Mouse (Mus musculus) left cerebral cortex, postnatal 14 days (tissue): ENCODE measurements around the gene Tec. TPM values are rescaled to one million over a fixed set of nuclear protein-coding genes. Genes with fewer than 3 reads are reported as not detected.

Experiments used
- DNase-seq, 2 experiments: peaks; one replicate each; pipeline ENCODE4 v3.0.0; 2021 to 2022; ENCODE audit warnings: low spot score in 2 of 2, mixed read lengths in 1 of 2
- intact Hi-C: fragments of 180-260 bp; cut with DNase I; formaldehyde crosslinking; loops from one replicate; pipeline ENCODE4 v1.15.1; 2025
- total RNA-seq, 2 experiments: library from RNA; stranded (reverse); gene quantifications; 2 replicates each; pipeline ENCODE4 v1.2.3; 2021

The Tec gene
- total RNA-seq, 2 experiments from 2014 or later = 5.6 to 7.3 TPM

GRCm38 (mm10) chr5:72809480-72809879, 58.8 kb downstream of the Tec start:
- intact Hi-C loops = no loop called here
- no peak for DNase-seq

DNA sequence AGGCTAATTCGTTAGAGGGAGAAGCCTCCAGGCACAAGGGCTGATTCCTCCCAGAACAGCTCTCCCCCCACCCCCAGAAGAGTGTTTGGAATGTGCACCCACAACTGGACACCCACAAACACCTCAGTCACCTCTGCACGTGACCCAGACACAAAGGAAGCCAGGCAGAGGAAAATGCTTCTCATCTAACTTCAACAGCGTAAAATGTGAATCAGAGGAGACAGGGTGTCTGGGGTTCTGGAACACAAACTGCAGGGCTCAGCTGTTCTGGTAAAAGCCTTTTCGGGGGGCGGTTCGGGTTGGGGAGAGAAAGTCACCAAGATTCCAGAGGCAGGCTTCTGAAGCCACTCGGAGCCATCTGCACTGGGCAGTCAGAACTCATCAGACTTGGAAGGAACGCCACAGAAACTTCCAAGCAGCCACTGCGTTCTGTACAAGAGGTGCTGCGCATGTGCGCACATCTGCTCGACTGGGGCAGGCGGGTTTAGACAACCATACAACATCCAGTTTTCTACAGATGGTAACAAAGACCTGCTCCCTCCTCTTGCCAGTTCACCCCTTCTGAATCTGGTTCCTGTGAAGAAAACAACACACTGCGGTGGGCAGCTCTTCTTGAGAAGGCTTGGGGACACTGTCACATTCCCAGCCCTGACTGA, 59.7 kb downstream of the Tec start:
- intact Hi-C loops = no loop called here
- peak; percentile 28 to 49 for DNase-seq

- intact Hi-C loops = no loop called here
- no peak for DNase-seq
Observed at GRCm38 (mm10) chr5:72802851-72803250, 65.4 kb downstream of the Tec start.

- DNase-seq = no peak
- intact Hi-C loops = no loop called here
Observed at GRCm38 (mm10) chr5:72798563-72798962, 69.7 kb downstream of the Tec start.

DNA sequence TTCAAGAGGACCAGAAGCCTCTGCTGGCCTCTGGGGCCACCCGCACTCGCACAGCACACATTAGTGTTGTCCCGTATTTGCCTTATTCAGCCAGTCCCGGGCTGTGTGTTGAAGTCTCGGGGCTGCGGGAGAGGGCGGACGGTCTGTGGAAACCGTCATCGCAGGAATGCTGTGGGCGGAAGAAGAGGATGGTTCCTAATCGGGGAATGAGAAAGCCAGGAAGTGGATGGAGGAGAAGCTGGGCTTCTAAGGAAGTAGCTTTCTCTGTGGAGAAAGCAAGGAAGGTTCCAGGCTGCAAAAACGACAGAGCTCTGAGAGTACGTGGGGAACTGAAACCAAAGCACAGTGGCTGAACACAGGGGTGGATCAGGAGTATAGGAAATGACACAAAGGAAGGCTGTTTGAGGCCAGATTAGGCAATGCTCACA, 72.1 kb downstream of the Tec start:
- DNase-seq = no peak
- intact Hi-C loops = no loop called here

GRCm38 (mm10) chr5:72793309-72793850, 74.9 kb downstream of the Tec start:
- intact Hi-C loops = no loop called here
- DNase-seq = no peak

DNA sequence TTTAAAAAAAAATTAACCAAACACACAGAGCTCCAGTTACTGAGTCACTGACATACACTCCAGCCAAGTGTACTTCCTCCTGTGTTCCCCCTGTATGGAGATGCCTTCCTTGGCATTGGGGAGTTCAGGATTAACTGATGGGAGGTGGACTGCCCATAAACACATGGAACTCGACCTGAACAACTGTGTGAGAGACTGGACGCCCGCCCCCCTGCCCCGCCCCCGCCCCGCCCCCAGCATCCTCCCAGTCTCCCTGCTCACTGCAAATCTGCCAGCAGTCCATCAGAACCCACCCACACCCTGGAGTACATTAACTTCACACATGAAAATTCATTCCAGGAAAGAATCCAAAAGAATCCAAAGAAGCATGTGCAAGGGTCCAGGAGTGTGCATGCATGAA, 76.5 kb downstream of the Tec start:
- DNase-seq = peak in 1 of 2 experiments; percentile 48
- intact Hi-C loops = no loop called here

DNA sequence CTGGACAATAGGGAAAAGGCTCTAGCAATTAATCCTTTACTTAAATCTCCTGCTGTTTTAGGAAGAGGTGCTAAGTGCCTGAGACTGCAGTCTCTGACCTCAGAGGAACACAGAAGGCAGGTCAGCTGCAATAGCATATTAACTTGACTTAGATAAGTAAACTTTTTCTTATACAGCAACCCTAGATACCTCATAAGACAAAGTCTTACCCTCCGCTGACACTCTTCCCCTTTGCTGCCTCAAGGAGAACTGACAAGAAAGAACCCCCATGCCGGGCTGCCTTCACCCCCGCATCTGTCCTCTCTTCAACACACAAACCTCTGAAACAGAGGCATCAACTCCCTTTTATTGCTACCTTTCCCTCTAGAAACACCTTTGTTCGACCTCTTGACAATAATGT, 76.9 kb downstream of the Tec start:
- intact Hi-C loops = no loop called here
- DNase-seq = no peak

GRCm38 (mm10) chr5:72785451-72785850, 82.8 kb downstream of the Tec start:
- intact Hi-C loops = no loop called here
- DNase-seq = no peak

GRCm38 (mm10) chr5:72784719-72785118, 83.6 kb downstream of the Tec start:
- intact Hi-C loops = no loop called here

GRCm38 (mm10) chr5:72783957-72784356, 84.3 kb downstream of the Tec start:
- intact Hi-C loops = no loop called here
- DNase-seq = peak in 1 of 2 experiments; percentile 31

More at GRCm38 (mm10) chr5:72784719-72785118, 83.6 kb downstream of the Tec start:
- no peak for DNase-seq

- DNase-seq = no peak
- intact Hi-C loops = no loop called here
Observed at GRCm38 (mm10) chr5:72783123-72783522, 85.2 kb downstream of the Tec start.

- intact Hi-C loops = no loop called here
- DNase-seq = no peak
Observed at GRCm38 (mm10) chr5:72781776-72782175, 86.5 kb downstream of the Tec start.

- intact Hi-C loops = no loop called here
- no peak for DNase-seq
Observed at GRCm38 (mm10) chr5:72776595-72776994, 91.7 kb downstream of the Tec start.

GRCm38 (mm10) chr5:72776127-72776526, 92.2 kb downstream of the Tec start:
- DNase-seq = no peak
- intact Hi-C loops = no loop called here

- intact Hi-C loops = no loop called here
- no peak for DNase-seq
Observed at GRCm38 (mm10) chr5:72769841-72770240, 98.4 kb downstream of the Tec start.

DNA sequence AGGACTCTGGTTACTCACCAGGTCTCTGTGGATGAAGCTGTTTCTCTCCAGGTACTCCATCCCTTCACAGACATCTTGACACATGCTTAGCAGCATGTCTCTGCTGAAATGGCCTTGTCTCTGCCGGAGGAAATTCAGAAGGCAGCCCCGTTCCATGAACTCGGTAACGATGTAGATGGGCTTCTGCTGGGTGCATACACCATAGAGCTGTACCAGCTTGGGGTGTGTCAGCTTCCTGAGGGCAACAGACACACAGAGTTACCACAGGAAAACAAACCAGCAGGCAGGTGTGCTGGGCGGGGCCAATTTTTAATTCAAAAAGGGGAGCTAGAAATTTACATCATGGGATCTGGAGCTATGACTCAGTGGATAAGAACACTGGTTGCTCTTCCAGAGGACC, 104.7 kb downstream of the Tec start:
- intact Hi-C loops = no loop called here
- DNase-seq = no peak

DNA sequence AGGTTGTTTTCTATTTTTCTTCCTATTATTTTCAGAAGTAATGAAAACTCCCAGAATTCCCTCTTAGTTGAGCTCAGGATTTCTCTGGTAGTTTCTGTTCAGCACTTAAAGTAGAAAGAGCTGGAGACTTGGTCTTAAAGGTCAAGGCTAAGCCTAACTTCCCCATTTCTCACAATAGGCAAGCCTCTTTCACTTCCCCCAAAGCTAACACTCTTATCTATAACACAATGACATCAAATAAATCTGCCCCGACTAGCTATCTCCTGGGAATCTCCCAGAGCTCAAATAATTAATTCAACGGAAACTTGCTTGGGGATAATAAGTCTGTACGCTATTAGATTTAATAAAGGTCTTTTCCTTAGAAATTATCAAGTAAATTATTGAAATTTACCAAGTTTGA, 105.3 kb downstream of the Tec start:
- intact Hi-C loops = no loop called here
- DNase-seq = no peak

DNA sequence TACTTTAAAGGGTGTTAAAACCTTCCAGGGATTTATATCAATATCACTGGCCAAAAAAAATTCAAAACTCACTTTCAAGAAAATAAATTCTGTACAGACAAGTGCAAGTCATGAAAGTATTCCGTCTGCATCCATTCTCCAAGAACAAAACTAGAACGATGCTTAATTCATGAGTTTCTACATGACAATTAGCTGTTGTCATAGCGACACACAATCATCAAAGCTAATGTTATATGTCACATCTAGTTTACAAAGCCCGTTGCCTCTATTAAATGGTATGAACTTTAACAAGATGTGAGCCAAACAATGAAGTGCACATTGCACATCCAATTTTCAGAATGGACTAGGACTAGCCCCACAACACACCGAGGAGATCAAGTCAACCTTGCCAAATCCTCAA, 106.5 kb downstream of the Tec start:
- DNase-seq = no peak
- intact Hi-C loops = no loop called here

DNA sequence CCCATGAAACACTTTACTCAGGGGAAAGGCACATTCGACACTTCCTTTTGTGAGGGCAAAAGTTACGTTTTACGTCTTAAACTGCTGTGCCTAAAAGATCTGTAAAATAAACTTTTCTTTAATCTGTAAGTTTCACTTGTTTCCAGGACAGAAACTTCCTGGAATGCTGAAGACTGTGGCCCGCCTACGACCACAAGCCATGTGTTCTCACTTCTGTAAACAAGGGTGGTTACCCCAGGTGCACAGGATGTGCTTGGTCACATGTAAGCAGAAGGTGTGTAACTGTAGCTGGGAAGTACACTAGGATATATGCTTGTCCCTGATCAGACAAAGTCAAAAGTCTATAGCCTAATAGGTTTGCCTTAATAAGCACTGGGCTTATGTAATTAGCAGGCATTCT, 107.0 kb downstream of the Tec start:
- intact Hi-C loops = no loop called here
- DNase-seq = no peak
